Mouse (Mus musculus) frontal cortex, adult 2 months (tissue): Measurements from ENCODE around the gene Ncapd3. TPM values are rescaled to one million over a fixed set of nuclear protein-coding genes. Genes with fewer than 3 reads are reported as not detected.
A peak's percentile ranks its signal among the peaks of the same experiment; 100 is the strongest.

Experiments used
- DNase-seq, 2 experiments: peaks; one replicate each; pipeline ENCODE4 v3.0.0; 2022; ENCODE audit warnings: low spot score in 1 of 2; ENCODE audit errors: extremely low spot score in 1 of 2
- polyA plus RNA-seq: library from polyadenylated mRNA; depleted of rRNA; stranded (reverse); fragments of >200 nt; gene quantifications from 2 replicates; pipeline ENCODE4 v1.2.3, GENCODE M21; 2012; rRNA removed

Gene Ncapd3
- polyA plus RNA-seq = 36.5 and 40.5 TPM in 2 replicates

DNA sequence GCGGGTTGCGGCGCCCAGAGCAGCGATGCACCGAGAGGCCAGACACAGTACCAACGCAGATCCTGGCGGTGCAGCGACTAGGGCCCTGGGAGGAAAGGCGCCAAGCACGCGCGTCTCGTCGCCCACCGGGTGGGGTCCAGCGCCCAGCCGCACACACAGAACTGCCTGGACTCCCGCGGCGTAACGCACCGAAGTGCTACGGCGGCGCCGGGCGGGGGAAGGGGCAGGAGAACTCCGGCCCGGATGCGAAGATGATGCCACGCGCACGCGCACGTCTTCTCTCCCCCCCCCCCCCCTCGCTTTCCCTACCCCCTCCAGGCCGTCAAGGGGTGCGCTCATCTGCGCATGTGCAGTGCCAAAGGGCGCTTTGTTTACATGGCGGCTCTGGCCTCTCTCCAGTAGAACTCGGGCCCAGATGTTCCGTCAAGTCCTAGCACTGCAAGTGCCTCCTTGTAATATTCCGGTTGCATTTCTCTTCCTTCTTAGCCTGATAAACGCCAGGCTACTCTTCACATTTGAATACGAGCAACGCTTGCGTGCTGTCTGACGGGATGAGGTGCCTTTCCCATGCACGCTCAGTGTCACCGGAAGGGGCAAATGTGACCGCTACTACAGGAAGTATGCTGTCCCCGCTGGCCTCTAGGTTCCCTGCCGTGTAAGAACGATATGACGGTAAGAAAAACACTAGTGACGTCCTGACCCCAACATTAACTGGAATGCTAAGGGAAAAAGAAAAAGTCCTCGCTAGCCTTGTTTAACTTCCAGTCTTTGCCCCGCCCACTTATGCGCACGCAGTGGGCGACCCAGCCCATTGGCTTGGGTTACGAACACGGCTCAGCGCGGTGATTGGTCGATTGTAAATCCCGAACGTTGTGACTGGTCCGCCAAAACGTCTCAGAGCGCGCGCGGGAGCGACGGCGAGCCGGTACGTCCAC is at the start of gene Ncapd3, which contains the start of gene Vps26b:
TSS of gene Ncapd3 (plus strand) at position 348 of the 935 bp plus-strand sequence.
TSS of gene Vps26b (minus strand) at position 238 of the 935 bp plus-strand sequence.
- peak; percentile 96 to 98 for DNase-seq

DNA sequence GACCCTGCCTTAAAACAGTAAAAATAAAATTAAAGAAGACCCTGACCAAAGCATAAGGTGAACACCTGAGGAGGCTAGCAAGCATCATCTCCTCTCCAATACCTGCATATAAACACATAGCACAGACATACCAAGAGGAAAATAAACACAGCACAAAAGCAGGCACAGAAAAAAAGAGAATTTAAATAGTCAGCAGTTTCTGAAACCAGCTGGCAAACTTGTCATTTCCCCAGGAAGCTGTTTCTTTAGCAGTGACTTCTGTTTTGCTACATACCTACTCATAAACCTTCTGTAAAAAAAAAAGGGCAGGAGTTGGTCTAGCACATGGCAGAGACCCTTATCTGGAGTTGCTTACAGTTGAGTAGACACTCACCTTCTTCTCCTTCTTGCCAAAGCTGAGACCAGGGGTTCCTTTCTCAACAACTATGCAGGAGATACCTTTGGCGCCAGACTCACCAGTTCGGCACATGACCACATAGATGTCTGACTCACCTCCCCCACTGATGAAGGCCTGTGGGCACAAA is 44.8 kb upstream of the Ncapd3 start:
- DNase-seq = no peak

- DNase-seq = no peak
Observed at GRCm38 (mm10) chr9:26985668-26986277, 44.2 kb upstream of the Ncapd3 start.

- no peak for DNase-seq
Observed at GRCm38 (mm10) chr9:26990181-26990580, 39.8 kb upstream of the Ncapd3 start.

DNA sequence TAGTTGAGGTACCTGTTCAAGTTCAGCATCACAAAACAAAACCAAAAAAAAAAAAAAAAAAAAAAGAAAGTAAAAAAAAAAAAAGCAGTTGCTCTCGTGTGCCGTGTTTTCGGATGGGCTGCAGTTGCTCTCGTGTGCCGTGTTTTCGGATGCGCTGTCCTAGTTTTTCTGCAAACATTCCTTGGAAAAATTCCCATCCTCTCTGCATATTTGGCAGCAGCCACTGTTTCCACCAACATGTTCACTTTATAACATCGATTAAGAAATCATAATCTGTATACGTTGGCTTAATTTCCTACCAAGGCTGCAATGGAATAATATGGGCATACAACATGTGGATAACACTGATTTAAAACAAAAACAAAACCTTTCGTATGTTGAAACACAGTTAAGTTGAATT is 36.9 kb upstream of the Ncapd3 start:
- DNase-seq = no peak

DNA sequence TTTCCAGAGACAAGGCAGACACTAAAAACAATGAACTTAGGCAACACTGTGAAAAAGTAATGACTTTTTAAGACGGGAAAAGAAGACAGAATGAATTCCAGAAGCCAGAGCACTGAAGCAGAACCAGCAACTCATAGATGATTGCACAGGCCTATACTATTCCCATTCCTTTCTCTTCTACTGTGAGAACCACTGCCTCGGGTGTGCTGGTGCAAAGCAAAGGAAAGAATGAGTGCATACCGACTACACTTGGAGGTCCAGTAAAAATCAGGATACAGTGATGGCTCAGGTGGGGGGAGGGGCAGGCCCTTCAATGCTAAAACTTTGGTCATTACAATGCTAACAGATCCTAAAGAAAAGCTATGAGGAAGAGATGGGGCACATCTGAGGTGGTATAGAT is 36.1 kb upstream of the Ncapd3 start:
- no peak for DNase-seq

GRCm38 (mm10) chr9:26997062-26997461 is 32.9 kb upstream of the Ncapd3 start:
- DNase-seq = no peak

DNA sequence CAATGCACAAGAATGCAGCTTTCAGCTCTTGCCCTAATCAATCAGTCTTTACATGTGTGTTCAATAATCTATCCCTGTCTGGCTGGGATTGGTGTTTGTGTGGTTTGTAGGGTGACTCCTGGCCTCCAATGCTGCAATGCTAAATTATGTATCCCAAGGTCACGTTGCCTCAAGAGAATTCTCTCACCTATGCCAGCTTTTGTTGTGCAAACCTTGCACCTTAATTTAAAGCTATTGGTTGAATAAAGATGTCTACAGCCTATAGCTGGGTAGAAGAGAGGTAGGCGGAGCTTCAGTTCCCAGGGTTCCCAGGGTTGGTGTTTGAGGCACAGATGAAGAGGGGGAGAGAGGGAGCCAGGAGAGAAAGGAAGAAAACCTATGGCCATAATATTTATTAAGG is 32.5 kb upstream of the Ncapd3 start:
- no peak for DNase-seq

- no peak for DNase-seq
Observed at GRCm38 (mm10) chr9:26998669-26999460, 31.1 kb upstream of the Ncapd3 start.

DNA sequence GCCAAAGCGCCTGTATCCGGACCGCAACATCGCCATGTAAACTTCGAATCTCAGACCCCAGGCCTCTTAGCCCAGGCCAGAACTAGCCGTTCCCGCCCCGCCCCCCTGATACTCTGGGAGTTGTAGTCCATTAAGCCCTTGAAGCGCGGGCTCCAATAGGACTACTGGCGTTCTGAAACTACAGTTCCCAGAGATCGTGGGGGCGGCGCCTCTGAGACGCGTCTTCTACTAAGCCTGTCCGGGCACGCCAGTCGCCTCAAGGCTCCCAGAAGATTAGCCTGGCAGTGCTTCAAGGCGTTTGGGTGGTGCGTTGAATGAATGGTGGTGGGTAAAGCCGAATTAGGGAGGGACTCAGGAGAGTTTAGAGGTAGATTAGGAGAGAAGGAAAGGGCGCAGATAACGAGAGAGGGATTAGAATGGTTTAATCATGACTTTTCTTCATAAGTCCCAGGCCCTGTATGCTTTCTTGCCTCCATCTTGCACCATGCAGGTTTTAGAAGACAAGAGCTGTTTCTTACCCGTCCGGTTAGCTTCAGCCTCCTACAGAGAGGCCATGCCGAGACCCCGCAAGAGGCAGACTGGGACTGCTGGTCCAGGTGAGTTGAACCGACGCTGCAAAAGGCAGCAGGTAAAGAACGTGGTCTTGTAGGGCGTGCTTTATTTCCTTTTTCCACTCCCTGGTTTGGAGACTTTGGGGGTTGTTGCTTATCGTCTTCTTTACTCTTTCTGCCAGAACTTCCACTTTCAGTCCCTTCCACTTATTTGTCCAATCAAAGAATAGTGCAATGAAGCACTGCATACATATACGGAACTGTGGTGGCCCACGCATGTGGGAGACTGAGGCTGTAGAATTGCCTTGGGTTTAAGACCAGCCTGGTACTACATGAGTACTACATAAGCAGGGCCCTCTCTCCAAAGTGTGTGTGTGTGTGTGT is 30.2 kb upstream of the Ncapd3 start, which contains the start of the genes Acad8 and Thyn1:
TSS of gene Acad8 (minus strand) at position 106 of the 935 bp plus-strand sequence.
TSS of gene Thyn1 (plus strand) at position 250 of the 935 bp plus-strand sequence.
- peak; percentile 95 to 98 for DNase-seq

GRCm38 (mm10) chr9:27005231-27005630 is 24.7 kb upstream of the Ncapd3 start:
- DNase-seq = no peak

GRCm38 (mm10) chr9:27005933-27006332 is 24.0 kb upstream of the Ncapd3 start:
- no peak for DNase-seq

DNA sequence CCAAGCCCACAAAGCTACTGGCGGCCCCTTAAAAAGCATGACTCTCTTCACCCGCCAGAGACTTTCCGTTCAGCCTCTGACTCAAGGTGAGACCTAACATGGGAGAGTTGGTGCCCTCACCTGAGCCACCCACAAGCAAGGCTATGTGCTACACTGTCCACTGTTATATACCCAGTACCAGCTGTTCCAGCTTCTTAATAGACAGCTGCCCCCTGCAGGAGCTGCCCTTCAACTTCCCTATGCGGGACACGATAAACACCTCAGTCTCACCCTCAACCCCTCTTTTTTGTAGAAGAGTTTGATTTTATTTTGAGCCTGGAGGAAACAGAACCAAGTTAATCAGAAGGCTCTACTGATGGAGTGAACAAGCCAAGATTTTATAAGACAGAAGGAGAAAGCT is 23.1 kb upstream of the Ncapd3 start:
- no peak for DNase-seq

GRCm38 (mm10) chr9:27009231-27009630 is 20.7 kb upstream of the Ncapd3 start:
- no peak for DNase-seq

- no peak for DNase-seq
Observed at GRCm38 (mm10) chr9:27011572-27011971, 18.4 kb upstream of the Ncapd3 start.

GRCm38 (mm10) chr9:27018961-27019360 is 11.0 kb upstream of the Ncapd3 start:
- no peak for DNase-seq

- no peak for DNase-seq
Observed at GRCm38 (mm10) chr9:27023681-27024080, 6.3 kb upstream of the Ncapd3 start.

- DNase-seq = no peak
Observed at GRCm38 (mm10) chr9:27026708-27027107, 3.3 kb upstream of the Ncapd3 start.

- peak; percentile 60 to 73 for DNase-seq
Observed at GRCm38 (mm10) chr9:27029022-27029827, 750 bp upstream of the Ncapd3 start.
